Comparison of ENCODE assay signal across 27 mouse cellular contexts in the genomic region with DNA sequence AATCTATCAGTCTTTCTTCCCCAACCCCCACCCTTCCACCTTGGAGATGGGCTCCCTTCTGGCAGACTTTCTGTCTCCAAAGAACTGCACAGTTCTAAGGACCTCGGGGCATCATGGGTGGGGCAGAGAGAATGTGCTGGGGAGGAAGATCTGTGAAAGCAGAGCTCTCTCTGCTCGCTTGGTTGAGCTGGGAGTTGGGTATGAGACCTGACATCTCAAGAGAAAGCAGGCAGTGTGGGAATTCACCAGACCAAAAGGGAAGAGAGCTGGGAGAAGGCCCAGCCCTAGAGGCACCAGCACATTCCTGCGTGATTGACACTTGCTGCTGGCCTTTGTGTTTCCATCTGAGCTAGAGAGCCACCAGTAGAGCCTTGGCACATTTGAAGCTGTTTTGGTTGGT. TPM values are rescaled to one million over a fixed set of nuclear protein-coding genes. Genes with fewer than 3 reads are reported as not detected.
DNase-seq lines count a peak whose midpoint lies in the region; ATAC-seq lines count a peak whose summit lies in the region.
"Had no signal": no experiment of that assay in that cellular context is flagged by ENCODE, and none has a peak within 500 bp of the region (broad histone marks: within the 10 kb centered on the region; RNA-seq: fewer than 3 reads in every experiment).

No protein-coding gene starts in this region.

- WGBS in kidney, embryonic 15.5 days: 48% methylated on average over 3 of the region's 3 CpGs
- WGBS in embryonic facial prominence, embryonic 11.5 days: 22% methylated on average over 3 of the region's 3 CpGs

- H3K27me3 ChIP-seq in kidney, embryonic 15.5 days: no peaks in the 10 kb centered on the region
- no peaks in the 10 kb centered on the region for H3K27me3 ChIP-seq in embryonic facial prominence, embryonic 11.5 days (ENCODE audit: control insufficient read depth, insufficient read depth, low read length)
- H3K27me3 ChIP-seq: embryonic facial prominence, embryonic 12.5 days; forebrain, embryonic 12.5 days; heart, embryonic 15.5 days; limb, embryonic 12.5 days; midbrain, embryonic 12.5 days; Patski had no signal

- peaks cover 19% of the 10 kb centered on the region for H3K4me1 ChIP-seq in kidney, embryonic 15.5 days
- H3K4me1 ChIP-seq in embryonic facial prominence, embryonic 11.5 days (ENCODE audit: control insufficient read depth, insufficient read depth, low read length): no peaks in the 10 kb centered on the region

- DNase-seq in kidney, postnatal 14 days: no peak
- peak; percentile 94 for DNase-seq in Muller cell, postnatal 12 days (ENCODE audit: inconsistent ontology term)
- peak; percentile 13 for DNase-seq in embryonic facial prominence, embryonic 11.5 days (ENCODE audit: low spot score)
- no peak for DNase-seq in MN1 (ENCODE audit: low spot score)
- DNase-seq: adrenal gland, adult 8-10 months; cerebellum, adult 18-20 months; cerebellum, postnatal 25 days; heart, postnatal 4 days; kidney, postnatal 36 days; layer of hippocampus, postnatal 36 days; liver, postnatal 0 days; thymus, postnatal 14 days had no signal

- no peak overlapping the region for H3K4me3 ChIP-seq in kidney, embryonic 15.5 days (replicated peaks)
- H3K4me3 ChIP-seq in embryonic facial prominence, embryonic 11.5 days (ENCODE audit: low read depth, low read length): no peak overlapping the region
- H3K4me3 ChIP-seq: embryonic facial prominence, embryonic 12.5 days; erythroblast, embryonic 14.5 days; forebrain, embryonic 12.5 days; heart, embryonic 15.5 days; limb, embryonic 12.5 days; midbrain, embryonic 12.5 days had no signal

- peak; percentile 78 for ATAC-seq in kidney, embryonic 15.5 days (replicated peaks; ENCODE audit: low FRiP score)
- ATAC-seq in embryonic facial prominence, embryonic 11.5 days (replicated peaks; ENCODE audit: insufficient number of reproducible peaks, low FRiP score, low TSS enrichment, low read depth): no peak
- no peak for ATAC-seq in cerebellum, adult (ENCODE audit: insufficient number of reproducible peaks, low FRiP score, low TSS enrichment)
- ATAC-seq in inflammation-experienced regulatory T-cells, adult 6 months: no peak
- ATAC-seq: activated CD4-positive, CD25-positive, alpha-beta regulatory T cell, adult 4 months; intestine, embryonic 16.5 days; liver, postnatal 0 days; lung, postnatal 0 days; Patski had no signal

- 0 out of 2 replicates have a peak overlapping the region, but pooled peaks have one; percentile 32 for H3K27ac ChIP-seq in kidney, embryonic 15.5 days
- H3K27ac ChIP-seq in embryonic facial prominence, embryonic 11.5 days (replicated peaks; ENCODE audit: low read depth, low read length): no peak overlapping the region
- H3K27ac ChIP-seq: embryonic facial prominence, embryonic 12.5 days; forebrain, embryonic 12.5 days; heart, embryonic 15.5 days; hindbrain, embryonic 14.5 days; limb, embryonic 12.5 days; midbrain, embryonic 12.5 days had no signal

- H3K36me3 ChIP-seq in kidney, embryonic 15.5 days: no peaks in the 10 kb centered on the region
- no peaks in the 10 kb centered on the region for H3K36me3 ChIP-seq in embryonic facial prominence, embryonic 11.5 days (replicated peaks; ENCODE audit: control insufficient read depth, insufficient read depth, low read depth, low read length)
- H3K36me3 ChIP-seq: embryonic facial prominence, embryonic 12.5 days; forebrain, embryonic 12.5 days; heart, embryonic 15.5 days; limb, embryonic 12.5 days; midbrain, embryonic 12.5 days had no signal

- H3K4me2 ChIP-seq in kidney, embryonic 15.5 days: no peak overlapping the region
- no peak overlapping the region for H3K4me2 ChIP-seq in embryonic facial prominence, embryonic 11.5 days (ENCODE audit: low read depth, low read length)
- H3K4me2 ChIP-seq: embryonic facial prominence, embryonic 12.5 days; forebrain, embryonic 12.5 days; heart, embryonic 15.5 days; hindbrain, embryonic 14.5 days; limb, embryonic 12.5 days; liver, embryonic 11.5 days; midbrain, embryonic 12.5 days had no signal

- H3K9me3 ChIP-seq in kidney, embryonic 15.5 days (replicated peaks): no peaks in the 10 kb centered on the region
- H3K9me3 ChIP-seq in embryonic facial prominence, embryonic 11.5 days (replicated peaks; ENCODE audit: control insufficient read depth, low read length): no peaks in the 10 kb centered on the region
- H3K9me3 ChIP-seq: embryonic facial prominence, embryonic 12.5 days; forebrain, embryonic 12.5 days; heart, embryonic 15.5 days; limb, embryonic 12.5 days; midbrain, embryonic 12.5 days had no signal

- H3K9ac ChIP-seq in kidney, embryonic 15.5 days: no peak overlapping the region
- no peak overlapping the region for H3K9ac ChIP-seq in embryonic facial prominence, embryonic 11.5 days (replicated peaks; ENCODE audit: low read length)
- H3K9ac ChIP-seq: embryonic facial prominence, embryonic 12.5 days; forebrain, embryonic 12.5 days; heart, embryonic 15.5 days; hindbrain, embryonic 14.5 days; limb, embryonic 12.5 days; liver, postnatal 0 days; midbrain, embryonic 12.5 days had no signal

RNA-seq across cellular contexts. Expression of a gene that starts 39.6 kb away (rescaled TPM):
- 21.9 and 27.0 TPM in 2 replicates for polyA plus RNA-seq in kidney, embryonic 15.5 days (2015; fragmentation: Nextera tagmentation; extraction: Ambion mirVana)
- polyA plus RNA-seq in embryonic facial prominence, embryonic 11.5 days (2014; fragmentation: Nextera tagmentation; extraction: Ambion mirVana): 30.3 and 30.5 TPM in 2 replicates
- 10 to 100 TPM; 29.4 to 39.1 (median 38.9) TPM for polyA plus RNA-seq in inflammation-experienced regulatory T-cells, adult 6 months (2017; shearing (Covaris generic))

RNA-seq across cellular contexts. Expression of a gene that starts 53.0 kb away (rescaled TPM):
- polyA plus RNA-seq in kidney, embryonic 15.5 days (2015; fragmentation: Nextera tagmentation; extraction: Ambion mirVana): 39.7 and 40.4 TPM in 2 replicates
- polyA plus RNA-seq in embryonic facial prominence, embryonic 11.5 days (2014; fragmentation: Nextera tagmentation; extraction: Ambion mirVana): 37.5 and 41.4 TPM in 2 replicates
- 10 to 100 TPM; 27.3 to 31.7 (median 29.8) TPM for polyA plus RNA-seq in inflammation-experienced regulatory T-cells, adult 6 months (2017; shearing (Covaris generic))

Comparison
In these comparisons a context has a peak if more than half of its experiments do, and no peak if none do; other contexts are left out.
1. DNase-seq: peak in Muller cell, postnatal 12 days (single experiment) and embryonic facial prominence, embryonic 11.5 days (single experiment); none in kidney, postnatal 14 days (single experiment) and MN1 (single experiment).